Mouse (Mus musculus) Patski (cell line): ENCODE results near the gene Dchs1. TPM values are rescaled to one million over a fixed set of nuclear protein-coding genes. Genes with fewer than 3 reads are reported as not detected.

Experiments used
- ATAC-seq: fragments of 100-300 bp; one replicate; pipeline ENCODE4 v1.8.0; 2021
- CTCF ChIA-PET: fragments of 350-600 bp; sonication (Branson Sonifier 250); formaldehyde crosslinking; loops from one replicate; lab custom pipeline; 2022; ENCODE audit warnings: inconsistent platforms; lab: Charles Lee
- POLR2A ChIA-PET: fragments of 350-600 bp; sonication (Branson Sonifier 250); formaldehyde crosslinking; loops from one replicate; lab custom pipeline; 2022; ENCODE audit warnings: antibody characterized with exemption, inconsistent platforms; lab: Charles Lee
- DNase-seq: peaks from one replicate; pipeline ENCODE4 v3.0.0-alpha.2; 2011; ENCODE audit warnings: low read depth, low spot score
- H3K27me3 ChIP-seq: fragments of 371-371 bp; one replicate; pipeline ENCODE4 v1.5.1; 2021
- CTCF ChIP-seq: fragments of 100-300 bp; IDR thresholded peaks from one replicate; pipeline ENCODE4 v1.5.1; 2021
- in situ Hi-C: fragments of 300-500 bp; cut with MboI; formaldehyde crosslinking; loops from 3 replicates; pipeline ENCODE4 v1.11.1; 2018; ENCODE audit warnings: low pct_unique_long_range_greater_than_20kb, mixed read lengths
- polyA plus RNA-seq: library from polyadenylated mRNA; unstranded; gene quantifications from one replicate; pipeline ENCODE4 v1.2.3, GENCODE M21; 2021

Gene Dchs1
- polyA plus RNA-seq, 1 experiment from 2014 or later: not detected

GRCm38 (mm10) chr7:105809836-105810235, 22.4 kb upstream of the Dchs1 start:
- ChIA-PET POLR2A (interaction anchor here (1.1 to 1.5 kb wide), 2 partner anchors 71 to 74 kb away, joined by 3 to 4 read pairs; no protein-coding TSS in a partner anchor), CTCF (no interaction called here)
- H3K27me3 ChIP-seq: no peaks in the 10 kb centered on the region
- ATAC-seq: no peak
- DNase-seq: no peak
- TF ChIP-seq CTCF: no peak
- in situ Hi-C loops: loop anchor here (5.0 to 25.0 kb wide), 2 partner anchors 58 to 1227 kb away; partner anchors contain the start of genes Olfr713 and Tpp1

GRCm38 (mm10) chr7:105808385-105808784, 20.9 kb upstream of the Dchs1 start:
- DNase-seq (no peak), ATAC-seq (no peak)
- in situ Hi-C loops: loop anchor here (5.0 to 25.0 kb wide), 2 partner anchors 56 to 1229 kb away; partner anchors contain the start of genes Olfr713 and Tpp1
- ChIA-PET POLR2A (interaction anchor here (0.9 to 1.0 kb wide), 2 partner anchors 55 to 70 kb away, joined by 3 to 4 read pairs; no protein-coding TSS in a partner anchor), CTCF (interaction anchor here (1.1 to 1.7 kb wide), 4 partner anchors 8 to 75 kb away, joined by 3 to 5 read pairs (median 4); no protein-coding TSS in a partner anchor)
- H3K27me3 ChIP-seq: no peaks in the 10 kb centered on the region
- TF ChIP-seq CTCF: no peak

- TF ChIP-seq CTCF: no peak
- ATAC-seq: no peak
- POLR2A ChIA-PET: no interaction called here
- no peak for DNase-seq
- in situ Hi-C loops: loop anchor here (5.0 to 25.0 kb wide), 2 partner anchors 54 to 1231 kb away; partner anchors contain the start of genes Olfr713 and Tpp1
- peaks cover 7% of the 10 kb centered on the region for H3K27me3 ChIP-seq
- CTCF ChIA-PET: interaction anchor here (0.9 kb wide), 1 partner anchor 15 kb away, joined by 3 read pairs; no protein-coding TSS in a partner anchor
Measured at GRCm38 (mm10) chr7:105806716-105807115, 19.3 kb upstream of the Dchs1 start.

GRCm38 (mm10) chr7:105806125-105806524, 18.7 kb upstream of the Dchs1 start:
- H3K27me3 ChIP-seq: peaks cover 13% of the 10 kb centered on the region

GRCm38 (mm10) chr7:105803428-105803827, 16.0 kb upstream of the Dchs1 start:
- in situ Hi-C loops: loop anchor here (25.0 kb wide), 1 partner anchor 1234 kb away; the partner anchor contains the start of gene Olfr713
- no peak for ATAC-seq
- TF ChIP-seq CTCF: no peak
- CTCF ChIA-PET: no interaction called here
- H3K27me3 ChIP-seq: peaks cover 30% of the 10 kb centered on the region
- POLR2A ChIA-PET: no interaction called here
- DNase-seq: no peak

More at GRCm38 (mm10) chr7:105806125-105806524, 18.7 kb upstream of the Dchs1 start:
- ChIA-PET CTCF (no interaction called here), POLR2A (no interaction called here)
- in situ Hi-C loops: loop anchor here (5.0 to 25.0 kb wide), 2 partner anchors 54 to 1231 kb away; partner anchors contain the start of genes Olfr713 and Tpp1
- TF ChIP-seq CTCF: no peak
- no peak for ATAC-seq
- DNase-seq: no peak

GRCm38 (mm10) chr7:105802771-105803170, 15.3 kb upstream of the Dchs1 start:
- in situ Hi-C loops: loop anchor here (25.0 kb wide), 1 partner anchor 1235 kb away; the partner anchor contains the start of gene Olfr713
- no peak for DNase-seq
- ATAC-seq: no peak
- peaks cover 30% of the 10 kb centered on the region for H3K27me3 ChIP-seq
- POLR2A ChIA-PET: no interaction called here
- CTCF ChIA-PET: no interaction called here
- TF ChIP-seq CTCF: no peak

GRCm38 (mm10) chr7:105802312-105802711, 14.9 kb upstream of the Dchs1 start:
- TF ChIP-seq CTCF: no peak
- ChIA-PET POLR2A (no interaction called here), CTCF (interaction anchor here (1.7 to 2.1 kb wide), 2 partner anchors 9 to 63 kb away, joined by 3 to 6 read pairs; partner anchors contain the start of gene Mrpl17)
- DNase-seq (no peak), ATAC-seq (no peak)
- H3K27me3 ChIP-seq: peaks cover 30% of the 10 kb centered on the region
- in situ Hi-C loops: loop anchor here (25.0 kb wide), 1 partner anchor 1235 kb away; the partner anchor contains the start of gene Olfr713

- CTCF ChIA-PET: interaction anchor here (1.6 kb wide), 1 partner anchor 11 kb away, joined by 3 read pairs; no protein-coding TSS in a partner anchor
- in situ Hi-C loops: no loop called here
- H3K27me3 ChIP-seq: peaks cover 28% of the 10 kb centered on the region
- TF ChIP-seq CTCF: no peak
- POLR2A ChIA-PET: no interaction called here
- no peak for ATAC-seq
- DNase-seq: no peak
Measured at GRCm38 (mm10) chr7:105796972-105797371, 9.5 kb upstream of the Dchs1 start.

GRCm38 (mm10) chr7:105795759-105796366, 8.4 kb upstream of the Dchs1 start:
- in situ Hi-C loops: no loop called here
- peaks cover 23% of the 10 kb centered on the region for H3K27me3 ChIP-seq
- no peak for DNase-seq
- no peak for ATAC-seq
- peak; percentile 41 for TF ChIP-seq CTCF
- CTCF ChIA-PET: no interaction called here
- POLR2A ChIA-PET: no interaction called here

- DNase-seq: no peak
- H3K27me3 ChIP-seq: peaks cover 22% of the 10 kb centered on the region
- no peak for ATAC-seq
- CTCF ChIA-PET: interaction anchor here (0.7 to 1.4 kb wide), 2 partner anchors 12 to 14 kb away, joined by 3 to 4 read pairs; no protein-coding TSS in a partner anchor
- POLR2A ChIA-PET: no interaction called here
- no peak for TF ChIP-seq CTCF
- in situ Hi-C loops: no loop called here
Measured at GRCm38 (mm10) chr7:105793701-105794100, 6.2 kb upstream of the Dchs1 start.

GRCm38 (mm10) chr7:105791147-105791546, 3.7 kb upstream of the Dchs1 start:
- ChIA-PET POLR2A (interaction anchor here (0.6 to 0.7 kb wide), 2 partner anchors 10 to 29 kb away, joined by 3 read pairs; no protein-coding TSS in a partner anchor), CTCF (interaction anchor here (0.9 to 1.5 kb wide), 3 partner anchors 9 to 16 kb away, joined by 3 read pairs; no protein-coding TSS in a partner anchor)
- in situ Hi-C loops: no loop called here
- TF ChIP-seq CTCF: no peak
- DNase-seq: no peak
- no peak for ATAC-seq
- peaks cover 32% of the 10 kb centered on the region for H3K27me3 ChIP-seq
